Mouse (Mus musculus) liver, embryonic 14.5 days (tissue): Measurements from ENCODE around the gene Pigk.

Experiments used
- CTCF ChIP-seq: IDR thresholded peaks from 2 replicates; pipeline ENCODE4 v1.5.1; 2016; ENCODE audit warnings: antibody characterized with exemption, low read depth, control low read depth
- EP300 ChIP-seq: IDR thresholded peaks from 2 replicates; pipeline ENCODE4 v1.6.1; 2016; ENCODE audit warnings: antibody characterized with exemption, low read depth

DNA sequence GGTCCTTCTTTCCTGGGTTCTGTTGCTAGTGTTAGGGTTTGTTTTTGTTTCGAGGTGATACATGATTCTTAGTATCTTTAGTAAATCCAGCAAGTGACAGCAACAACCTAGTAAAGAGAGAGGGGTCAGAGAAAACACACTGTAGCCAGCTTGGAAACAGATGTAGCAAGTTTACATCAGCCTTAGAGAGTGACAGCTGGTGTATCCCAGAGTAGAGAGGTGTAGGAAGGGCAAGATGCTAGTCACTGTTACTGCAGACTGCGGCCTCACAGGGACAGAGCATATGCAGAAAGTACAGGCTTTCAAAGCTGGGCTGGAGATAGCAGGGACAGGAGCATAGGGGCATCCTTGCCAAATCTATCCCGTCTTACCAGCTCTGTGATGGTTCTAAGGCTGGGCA lies 44.1 kb upstream of the Pigk start:
- no peak for TF ChIP-seq EP300
- no peak for TF ChIP-seq CTCF
